Mouse (Mus musculus): Measurements from ENCODE around the gene 4930590J08Rik. TPM values are rescaled to one million over a fixed set of nuclear protein-coding genes. Genes with fewer than 3 reads are reported as not detected.

The 4930590J08Rik gene
- 5.1 TPM for total RNA-seq (2023)

DNA sequence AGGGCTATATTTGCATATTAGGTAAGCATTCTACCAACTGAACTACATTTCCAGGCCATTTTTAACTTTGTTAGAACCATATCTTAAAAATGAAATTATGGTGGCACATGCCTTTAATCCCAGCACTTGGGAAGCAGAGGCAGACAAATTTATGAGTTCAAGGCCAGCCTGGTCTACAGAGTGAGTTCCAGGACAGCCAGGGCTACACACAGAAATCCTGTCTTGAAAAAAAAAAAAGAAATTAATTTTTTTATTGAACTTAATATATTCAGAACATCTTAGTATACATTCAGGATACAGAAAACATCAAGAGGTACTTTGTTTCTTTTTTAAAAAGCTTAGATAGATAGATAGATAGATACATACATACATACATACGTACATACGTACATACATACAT is at the start of gene 4930590J08Rik:
Gene 4930590J08Rik, plus strand, starts transcription at position 301 of the 400 bp plus-strand sequence.

DNA sequence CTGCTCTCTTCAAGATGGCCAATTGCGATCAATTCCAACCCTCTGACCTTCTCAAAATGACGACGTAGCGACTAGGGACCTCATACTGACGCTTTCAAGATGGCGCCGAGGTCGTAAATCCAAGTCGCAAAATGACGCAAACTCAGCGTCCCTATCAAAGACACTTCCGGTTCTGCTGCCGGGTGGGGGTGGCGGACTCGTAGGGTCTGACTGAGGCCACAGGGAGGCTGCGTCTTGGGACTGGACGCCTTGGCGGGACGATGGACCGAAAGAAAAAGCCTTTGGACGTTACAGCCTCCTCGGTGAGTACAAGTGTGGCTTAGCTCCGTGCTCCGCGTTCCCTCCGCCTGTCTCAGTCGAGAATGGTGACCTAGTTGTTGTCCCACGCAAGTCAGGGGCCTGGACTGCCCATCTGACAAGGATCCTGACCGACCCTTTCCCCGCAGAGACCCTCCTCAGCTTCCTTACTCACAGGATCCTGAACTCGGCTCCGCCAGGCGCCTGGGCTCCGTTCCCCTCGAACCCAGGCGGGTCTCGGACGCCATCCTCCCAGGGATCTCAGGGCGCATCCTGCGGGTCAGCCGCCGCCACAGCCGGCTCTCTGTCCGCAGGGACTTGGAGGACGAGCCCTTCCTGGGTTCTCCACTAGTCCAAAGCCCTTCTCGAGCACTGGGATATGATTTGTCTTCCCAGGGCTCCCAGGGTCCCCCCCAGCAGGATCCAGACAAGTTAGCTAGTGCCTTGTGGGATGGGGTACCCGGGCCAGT is 24.5 kb upstream of the 4930590J08Rik start, which contains the start of gene Ccdc174:
Gene Ccdc174, plus strand, starts transcription at position 169 of the 767 bp plus-strand sequence.

DNA sequence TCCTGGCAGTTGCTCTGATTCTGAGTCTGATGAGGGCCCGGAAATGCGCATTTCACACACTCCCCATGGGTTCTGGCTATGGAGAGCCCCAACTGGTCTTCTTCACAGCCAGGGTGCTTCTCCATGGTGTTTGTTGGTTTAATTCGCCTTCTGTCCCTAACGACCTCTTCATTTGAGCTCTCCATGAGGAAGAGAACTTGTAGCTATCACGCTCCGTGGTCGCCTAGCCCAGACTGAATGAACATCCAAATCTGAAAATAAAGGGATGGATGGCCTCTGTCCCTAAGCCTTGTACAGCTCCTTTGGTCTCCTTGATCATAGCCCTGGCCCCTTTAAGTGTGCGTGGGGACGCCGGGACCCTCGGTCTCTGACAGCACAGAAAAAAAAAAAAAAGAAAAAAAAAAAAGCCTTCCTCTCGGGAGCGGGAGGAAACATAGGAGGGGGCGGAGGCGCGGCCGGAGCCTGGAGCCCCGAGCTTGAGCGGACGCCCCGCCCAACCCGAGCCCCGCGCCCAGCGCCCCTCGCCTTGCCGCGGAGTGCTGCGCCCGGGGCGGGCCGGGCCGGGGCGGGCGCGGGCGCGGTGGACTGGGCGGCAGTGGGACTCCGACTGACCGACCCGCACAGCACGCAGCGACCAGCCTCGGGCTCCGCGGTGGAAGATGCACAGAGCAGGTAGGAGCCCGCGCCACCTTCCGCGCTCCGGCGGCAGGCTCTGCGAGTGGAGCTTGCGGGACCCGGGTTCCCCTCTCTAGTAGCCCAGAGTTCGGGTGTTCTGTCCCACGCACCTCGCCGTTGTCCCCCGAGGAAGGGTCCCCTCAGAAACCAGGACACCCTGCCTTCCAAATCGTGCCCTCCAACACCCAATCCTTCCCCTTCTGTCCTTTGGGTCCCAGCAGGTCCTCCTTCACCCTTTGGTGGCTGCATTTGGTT is 76.0 kb downstream of the 4930590J08Rik start, which contains the start of gene Fgd5:
Gene Fgd5, plus strand, starts transcription at position 508 of the 930 bp plus-strand sequence.

Other genes starting within 250 kb of the 4930590J08Rik start
- gene Slc6a6, start 218.8 kb upstream of the 4930590J08Rik start, total RNA-seq (2023), result 124 TPM
- not detected for gene Grip2, start 75.6 kb upstream of the 4930590J08Rik start, total RNA-seq (2023)
- gene Ccdc174, start 24.8 kb upstream of the 4930590J08Rik start, total RNA-seq (2023), result 64.1 TPM
- 0.23 TPM for gene Fgd5, start 76.1 kb downstream of the 4930590J08Rik start, total RNA-seq (2023)
- 117 TPM for gene Nr2c2, start 188.6 kb downstream of the 4930590J08Rik start, total RNA-seq (2023)